Comparison of ENCODE assay signal across 11 mouse cellular contexts in the genomic region with DNA sequence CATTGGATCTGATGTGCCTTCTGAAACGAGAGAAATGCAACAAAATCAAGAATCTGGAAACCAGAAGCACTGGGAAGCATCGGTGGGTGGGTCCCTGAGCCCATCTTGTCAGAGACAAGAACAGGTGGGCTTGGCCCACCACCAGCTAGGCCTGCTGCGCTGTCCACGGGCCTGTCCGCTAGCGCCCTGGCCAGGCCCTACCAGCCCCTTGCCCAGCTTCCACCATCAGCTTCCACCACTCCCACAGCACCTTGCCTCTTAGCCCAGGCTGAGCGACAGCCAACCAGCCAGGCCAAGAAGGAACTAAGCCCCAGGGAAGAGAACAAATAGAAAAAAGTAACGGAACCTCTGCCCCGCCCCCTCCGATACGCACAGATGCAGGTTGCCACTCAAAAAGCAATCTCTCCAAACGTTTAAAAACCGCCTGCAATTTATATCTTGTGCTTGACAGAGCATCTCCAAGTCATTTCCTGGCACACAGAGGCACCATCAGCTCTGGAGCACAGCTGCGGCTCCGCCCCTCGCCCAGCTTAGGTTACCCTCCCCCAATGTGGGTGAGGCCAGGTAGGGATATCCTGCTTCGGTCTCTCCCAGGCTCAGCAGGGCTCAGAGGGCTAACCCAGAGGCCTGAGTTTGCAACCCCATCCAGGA.
DNase-seq lines count a peak whose midpoint lies in the region; ATAC-seq and TF ChIP-seq lines count a peak whose summit lies in the region.
"Had no signal": no experiment of that assay in that cellular context is flagged by ENCODE, and none has a peak within 500 bp of the region (broad histone marks: within the 10 kb centered on the region; RNA-seq: fewer than 3 reads in every experiment).

No protein-coding gene starts in this region.

- no peaks in the 10 kb centered on the region for H3K27me3 ChIP-seq in kidney, embryonic 14.5 days (ENCODE audit: control insufficient read depth, insufficient read depth, low read length)
- H3K27me3 ChIP-seq in stomach, embryonic 15.5 days (replicated peaks) = no peaks in the 10 kb centered on the region
- H3K27me3 ChIP-seq: liver, embryonic 13.5 days had no signal

- 43% methylated on average over 17 of the region's 17 CpGs for WGBS in kidney, embryonic 14.5 days
- 57% methylated on average over 17 of the region's 17 CpGs for WGBS in bone marrow, adult 2 months
- 57% methylated on average over 17 of the region's 17 CpGs for WGBS in stomach, embryonic 15.5 days

- H3K4me1 ChIP-seq in kidney, embryonic 14.5 days (ENCODE audit: control insufficient read depth, insufficient read depth, low read length) = peaks cover 20% of the 10 kb centered on the region; the same call in 1 of the 2 replicates
- H3K4me1 ChIP-seq in bone marrow, adult 2 months (ENCODE audit: control insufficient read depth, insufficient read depth, low read length) = no peaks in the 10 kb centered on the region; the same call in 1 of the 2 replicates
- no peaks in the 10 kb centered on the region for H3K4me1 ChIP-seq in stomach, embryonic 15.5 days
- H3K4me1 ChIP-seq: liver, embryonic 13.5 days had no signal

- no peak overlapping the region for H3K4me2 ChIP-seq in kidney, embryonic 14.5 days (replicated peaks; ENCODE audit: low read depth, low read length)
- H3K4me2 ChIP-seq in stomach, embryonic 15.5 days = no peak overlapping the region
- H3K4me2 ChIP-seq: hindbrain, embryonic 15.5 days; liver, embryonic 13.5 days had no signal

- no peaks in the 10 kb centered on the region for H3K9me3 ChIP-seq in kidney, embryonic 14.5 days (ENCODE audit: control insufficient read depth, low read length)
- no peaks in the 10 kb centered on the region for H3K9me3 ChIP-seq in stomach, embryonic 15.5 days
- H3K9me3 ChIP-seq: hindbrain, embryonic 15.5 days; liver, embryonic 13.5 days had no signal

- H3K36me3 ChIP-seq in kidney, embryonic 14.5 days (ENCODE audit: control insufficient read depth, insufficient read depth, low read length) = no peaks in the 10 kb centered on the region
- no peaks in the 10 kb centered on the region for H3K36me3 ChIP-seq in stomach, embryonic 15.5 days
- H3K36me3 ChIP-seq: hindbrain, embryonic 15.5 days; liver, embryonic 13.5 days had no signal

- ATAC-seq in kidney, embryonic 14.5 days (ENCODE audit: low FRiP score, low TSS enrichment) = peak; percentile 72
- 0 out of 2 replicates have a peak, but pooled peaks have one; percentile 47 for ATAC-seq in stomach, embryonic 15.5 days (ENCODE audit: insufficient read depth, low FRiP score, low read depth)

- no peak overlapping the region for H3K9ac ChIP-seq in kidney, embryonic 14.5 days (ENCODE audit: low read depth, low read length)
- no peak overlapping the region for H3K9ac ChIP-seq in stomach, embryonic 15.5 days
- H3K9ac ChIP-seq: hindbrain, embryonic 15.5 days; liver, embryonic 13.5 days had no signal

- H3K27ac ChIP-seq in kidney, embryonic 14.5 days (ENCODE audit: low read depth, low read length) = 0 out of 2 replicates have a peak overlapping the region, but pooled peaks have one; percentile 62
- peak overlapping the region; percentile 62 for H3K27ac ChIP-seq in bone marrow, adult 2 months (ENCODE audit: control insufficient read depth, insufficient read depth, low read depth, low read length, poor library complexity)
- H3K27ac ChIP-seq in stomach, embryonic 15.5 days = no peak overlapping the region
- H3K27ac ChIP-seq: hindbrain, embryonic 15.5 days; liver, embryonic 13.5 days had no signal

- TF ChIP-seq CTCF in bone marrow, adult 2 months (IDR thresholded peaks at IDR 0.05; ENCODE audit: control insufficient read depth, insufficient read depth, low read length) = no peak

- no peak for DNase-seq in kidney, adult 8-10 months
- DNase-seq in spleen, adult 18-20 months = peak; percentile 13 to 21
- no peak for DNase-seq in spleen, adult 12 weeks (ENCODE audit: low spot score)
- no peak for DNase-seq in retina, embryonic 14.5 days (ENCODE audit: low spot score)
- DNase-seq in left cerebral cortex, adult 18-20 months (ENCODE audit: low spot score in 2 of 2) = no peak
- DNase-seq: cerebellum, adult 9-11 months; liver, embryonic 13.5 days had no signal

- no peak for TF ChIP-seq POLR2A in bone marrow, adult 2 months (IDR thresholded peaks at IDR 0.05; ENCODE audit: borderline replicate concordance, control insufficient read depth, low read depth, low read length)

- H3K4me3 ChIP-seq in kidney, embryonic 14.5 days (ENCODE audit: low read length) = no peak overlapping the region
- no peak overlapping the region for H3K4me3 ChIP-seq in bone marrow, adult 2 months (replicated peaks; ENCODE audit: control insufficient read depth, low read depth, low read length)
- H3K4me3 ChIP-seq in stomach, embryonic 15.5 days (replicated peaks) = no peak overlapping the region
- H3K4me3 ChIP-seq: hindbrain, embryonic 15.5 days; liver, embryonic 13.5 days had no signal

Comparison
In these comparisons a context has a peak if more than half of its experiments do, and no peak if none do; other contexts are left out.
1. DNase-seq: peak in spleen, adult 18-20 months (2 of 2); none in kidney, adult 8-10 months (0 of 2), spleen, adult 12 weeks (single experiment), retina, embryonic 14.5 days (single experiment) and left cerebral cortex, adult 18-20 months (0 of 2).